Mouse (Mus musculus): ENCODE measurements around the gene Taf5l. TPM values are rescaled to one million over a fixed set of nuclear protein-coding genes. Genes with fewer than 3 reads are reported as not detected.
"Not testable (repeated sequence)": the region's sequence is repeated elsewhere in the genome, so short reads cannot be mapped to it uniquely, and the experiment has no call there.

Taf5l gene
- 19.7 and 19.8 TPM in 2 replicates for total RNA-seq (2021)
- long read RNA-seq, transcript Taf5l-201 (5 exons, 2,912 nt), result minor isoform, 5 of 40 reads
- long read RNA-seq, transcript Taf5l-202 (5 exons, 2,973 nt), result major isoform, 16 of 40 reads
- long read RNA-seq, partial matches to known transcripts, result 4 of 40 reads
- long read RNA-seq, other reads (novel, unspliced or antisense), result 15 of 40 reads

DNA sequence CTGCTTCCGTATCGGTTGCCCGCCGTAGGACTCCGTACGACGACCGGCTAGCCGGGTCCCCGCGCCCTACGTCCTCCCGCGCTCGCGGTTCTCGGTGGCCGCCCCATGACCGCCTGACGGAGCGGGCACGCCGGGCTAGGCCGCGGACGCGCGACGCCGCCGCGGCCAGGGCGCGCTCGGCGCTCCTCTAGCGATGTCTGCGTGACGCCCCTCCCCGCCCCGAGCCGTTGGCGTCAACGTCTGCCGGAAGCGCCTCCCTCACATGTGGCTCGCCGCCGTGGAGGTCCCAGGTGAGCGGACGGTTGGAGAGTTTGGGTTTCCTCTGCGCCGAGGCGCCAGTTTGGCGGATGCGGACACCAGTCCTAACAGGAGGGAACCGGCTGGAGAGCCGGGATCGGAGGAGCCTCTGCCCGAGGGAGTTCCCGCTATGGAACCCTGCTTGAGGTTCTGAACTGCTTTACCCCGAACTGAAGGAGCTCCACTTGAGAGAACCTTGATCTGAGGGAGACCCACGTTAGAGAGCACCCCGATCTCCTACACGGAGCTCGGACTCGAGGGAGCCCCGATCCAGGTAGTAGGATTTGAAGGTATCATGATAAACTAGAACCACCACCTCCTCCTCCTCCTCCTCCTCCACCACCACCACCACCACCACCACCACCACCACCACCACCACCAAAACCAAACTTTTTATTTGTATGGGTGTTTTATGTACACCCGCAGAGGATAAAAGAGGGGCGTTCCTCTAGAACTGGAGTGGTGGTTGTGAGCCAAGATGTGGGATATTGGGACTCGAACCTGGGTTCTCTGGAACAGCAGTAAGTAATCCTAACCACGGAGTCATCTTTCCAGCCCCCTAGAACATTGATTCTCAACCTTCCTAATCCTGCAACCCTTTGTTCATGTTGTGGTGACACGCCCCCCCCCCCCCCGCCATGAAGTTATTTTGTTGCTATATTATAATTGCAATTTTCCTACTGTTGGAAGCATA, at the start of gene Taf5l, which contains the start of gene Urb2:
Taf5l (minus strand) TSS at position 161 of the 991 bp plus-strand sequence.
Urb2 (plus strand) TSS at position 272 of the 991 bp plus-strand sequence.
- peak; percentile 92 for DNase-seq

- peak; percentile 11 for DNase-seq
Measured at GRCm38 (mm10) chr8:124070363-124071324, 49.4 kb upstream of the Taf5l start.

- no peak for DNase-seq
Measured at GRCm38 (mm10) chr8:124067059-124067750, 46.0 kb upstream of the Taf5l start.

- no peak for DNase-seq
Measured at GRCm38 (mm10) chr8:124066325-124067058, 45.3 kb upstream of the Taf5l start.

GRCm38 (mm10) chr8:124056832-124057655, 35.8 kb upstream of the Taf5l start:
- DNase-seq, result no peak

DNA sequence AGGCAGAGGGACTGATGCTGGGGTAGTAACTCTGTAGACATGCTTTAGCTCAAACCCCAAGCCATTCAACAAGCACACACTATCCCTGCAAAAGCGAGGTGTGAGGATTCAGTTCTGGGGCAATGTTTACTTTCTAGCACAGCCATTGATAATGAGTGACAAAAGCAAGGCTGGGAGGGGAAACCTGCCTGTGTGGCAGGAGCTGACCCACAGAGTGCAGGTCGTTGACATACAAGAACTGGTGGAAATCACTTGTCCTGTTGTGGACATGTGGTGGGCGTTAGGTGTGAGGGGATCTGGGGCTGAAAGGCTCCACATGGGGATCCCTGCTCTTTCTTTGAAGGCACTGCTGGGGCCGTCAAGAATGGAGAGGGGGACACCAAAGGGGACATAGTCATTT, 31.4 kb upstream of the Taf5l start:
- DNase-seq, result no peak

DNA sequence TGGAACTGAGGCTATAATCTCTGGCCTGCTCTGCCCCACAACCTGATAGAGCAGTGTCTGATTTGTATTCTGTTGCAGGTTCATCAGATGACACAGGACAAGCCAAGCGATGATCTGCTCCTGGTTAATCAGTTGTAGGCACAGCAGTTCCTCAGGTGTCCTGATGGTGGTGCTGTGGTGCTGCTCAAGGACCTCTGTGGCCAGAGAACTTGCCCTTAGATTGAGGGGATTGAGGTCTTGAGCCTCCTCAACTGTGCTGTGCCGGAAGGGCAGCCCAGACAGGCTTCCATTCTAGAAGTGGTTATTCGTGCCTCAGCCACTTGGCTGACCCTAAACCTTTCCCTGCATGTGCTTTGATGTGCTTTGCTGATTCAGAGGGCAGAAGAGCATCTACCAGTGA, 30.9 kb upstream of the Taf5l start:
- peak; percentile 74 for DNase-seq

GRCm38 (mm10) chr8:124045856-124046255, 24.7 kb upstream of the Taf5l start:
- DNase-seq, result no peak

DNA sequence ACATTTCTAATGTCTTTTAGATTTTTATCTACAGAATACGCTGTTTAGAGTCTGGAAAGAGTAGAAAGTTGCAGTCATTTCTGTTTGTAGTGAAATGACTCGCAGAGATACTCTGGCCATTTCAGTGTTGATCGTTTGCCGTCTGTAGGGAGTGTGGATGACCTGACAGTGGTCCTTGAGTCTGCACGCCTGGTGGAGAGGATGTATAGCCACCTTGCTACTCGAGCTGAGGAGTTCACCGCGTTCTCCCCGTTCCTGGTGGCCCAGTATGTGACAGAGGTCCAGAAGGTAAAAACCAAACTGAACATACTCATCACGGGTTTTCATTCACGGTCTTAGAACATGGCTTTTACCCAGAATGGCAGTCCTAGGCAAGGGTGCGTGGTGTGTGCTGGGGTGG, 23.7 kb upstream of the Taf5l start:
- no peak for DNase-seq

DNA sequence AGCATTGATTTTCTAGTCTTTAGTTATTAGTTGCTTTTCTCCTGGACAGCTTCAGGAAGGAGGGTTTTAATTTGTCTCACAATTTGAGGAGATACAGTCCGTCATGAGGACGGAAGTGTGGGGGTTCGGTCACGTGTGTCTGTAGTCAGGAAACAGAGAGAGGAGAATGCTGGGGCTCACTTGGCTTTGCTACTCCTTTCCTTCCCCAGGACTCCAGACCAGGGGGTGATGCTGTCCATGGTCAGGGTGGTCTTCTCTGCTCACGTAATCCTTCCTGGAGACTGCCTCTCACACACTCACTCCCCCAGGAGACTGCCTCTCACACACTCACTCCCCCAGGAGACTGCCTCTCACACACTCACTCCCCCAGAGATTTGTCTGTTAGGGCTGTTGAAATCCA, 23.2 kb upstream of the Taf5l start:
- DNase-seq, result no peak

DNA sequence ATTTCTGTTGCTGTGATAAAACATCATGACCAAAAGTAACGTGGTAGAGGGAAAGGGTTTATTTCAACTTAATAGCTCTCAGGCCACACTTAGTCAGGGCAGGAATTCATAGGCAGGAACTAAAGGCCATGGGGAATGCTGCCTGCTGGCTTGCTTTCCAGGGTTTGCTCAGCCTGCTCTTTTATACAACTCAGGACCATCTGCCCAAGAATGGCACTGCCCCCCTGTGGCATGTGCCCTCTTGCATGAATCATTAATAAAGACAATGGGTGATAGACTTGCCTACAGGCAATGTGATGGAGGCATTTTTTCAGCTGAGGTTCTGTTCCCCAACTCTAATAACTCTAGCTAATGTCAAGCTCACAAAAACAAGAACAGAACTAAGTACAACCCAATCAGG, 21.0 kb upstream of the Taf5l start:
- DNase-seq, result no peak

DNA sequence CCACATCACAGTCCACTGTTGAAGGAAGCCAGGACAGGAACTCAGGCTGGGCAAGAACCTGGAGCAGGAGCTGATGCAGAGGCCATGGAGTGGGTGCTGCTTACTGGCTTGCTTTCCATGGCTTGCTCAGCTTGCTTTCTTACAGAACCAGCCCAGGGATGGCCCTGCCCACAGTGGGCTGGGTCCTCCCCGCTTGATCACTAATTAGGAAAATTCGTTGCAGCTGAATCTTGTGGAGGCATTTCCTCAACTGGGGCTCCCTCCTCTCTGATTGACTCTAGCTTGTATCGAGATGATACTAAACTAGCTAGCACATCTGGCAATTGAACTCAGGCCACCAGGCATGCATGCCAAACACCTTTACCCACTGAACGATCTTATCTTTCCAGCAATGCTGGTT, 18.2 kb upstream of the Taf5l start:
- DNase-seq, result no peak

- DNase-seq, result no peak
Measured at GRCm38 (mm10) chr8:124038121-124038520, 16.9 kb upstream of the Taf5l start.

GRCm38 (mm10) chr8:124033400-124033799, 12.2 kb upstream of the Taf5l start:
- DNase-seq, result no peak

DNA sequence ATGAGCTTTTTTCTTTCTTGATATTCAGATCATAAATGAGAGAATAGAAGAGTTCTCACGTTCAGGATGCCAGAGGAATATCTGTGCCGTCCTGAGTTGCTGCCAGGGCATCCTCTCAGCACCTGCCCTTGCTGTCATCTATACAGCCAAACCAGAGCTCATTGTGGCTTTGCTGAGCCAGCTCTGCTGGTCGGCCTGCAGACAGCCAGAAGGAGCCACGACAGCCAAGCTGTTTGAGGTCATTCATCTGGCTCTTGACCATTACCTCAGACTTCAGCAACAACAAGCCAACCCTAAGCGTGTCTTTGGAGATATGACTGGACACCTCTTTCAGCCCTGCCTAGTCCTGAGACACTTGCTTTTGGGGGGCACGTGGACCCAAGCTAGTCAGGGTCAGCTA, 6.6 kb upstream of the Taf5l start:
- DNase-seq, result no peak

- not testable (repeated sequence) for DNase-seq
Measured at GRCm38 (mm10) chr8:124026265-124026664, 5.1 kb upstream of the Taf5l start.

DNA sequence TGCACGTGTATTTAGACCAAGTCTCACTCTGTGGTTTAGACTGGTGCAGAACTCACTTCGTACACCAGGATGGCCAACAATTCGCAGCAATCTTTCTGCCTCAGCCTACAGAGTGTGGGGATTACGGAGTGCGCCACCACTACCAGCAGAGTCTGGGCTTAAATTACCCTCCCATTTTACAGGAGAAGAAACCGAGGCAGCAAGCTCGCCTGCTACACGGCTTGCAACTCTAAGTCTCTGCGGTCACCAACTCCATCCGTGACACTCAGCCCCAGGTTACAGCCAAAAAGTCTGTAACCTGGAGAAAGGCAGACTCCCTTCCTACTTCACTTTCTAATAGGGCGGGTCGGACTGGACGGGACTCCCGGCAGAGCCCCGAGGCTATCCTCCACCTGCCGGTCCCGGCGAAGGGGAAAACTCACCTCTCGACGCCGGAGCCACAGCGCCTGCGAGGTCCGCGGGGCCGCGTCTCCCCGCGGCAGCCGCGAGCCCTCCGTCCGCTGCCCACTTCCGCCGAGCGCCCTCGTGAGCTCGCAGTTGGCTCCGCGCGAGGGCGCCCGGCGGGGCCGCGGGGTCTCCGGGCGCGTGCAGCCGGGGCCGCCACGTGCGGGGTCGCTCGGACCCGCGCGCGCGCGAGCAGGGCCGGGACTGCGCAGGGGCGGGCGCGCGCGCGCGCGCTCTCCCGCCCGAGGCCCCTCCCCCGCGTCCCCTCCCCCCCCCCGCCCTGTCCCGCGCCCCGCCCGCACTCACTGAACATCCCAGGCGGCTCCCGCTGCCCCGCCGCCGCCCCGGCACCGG, 559 bp downstream of the Taf5l start:
- DNase-seq, result no peak

DNA sequence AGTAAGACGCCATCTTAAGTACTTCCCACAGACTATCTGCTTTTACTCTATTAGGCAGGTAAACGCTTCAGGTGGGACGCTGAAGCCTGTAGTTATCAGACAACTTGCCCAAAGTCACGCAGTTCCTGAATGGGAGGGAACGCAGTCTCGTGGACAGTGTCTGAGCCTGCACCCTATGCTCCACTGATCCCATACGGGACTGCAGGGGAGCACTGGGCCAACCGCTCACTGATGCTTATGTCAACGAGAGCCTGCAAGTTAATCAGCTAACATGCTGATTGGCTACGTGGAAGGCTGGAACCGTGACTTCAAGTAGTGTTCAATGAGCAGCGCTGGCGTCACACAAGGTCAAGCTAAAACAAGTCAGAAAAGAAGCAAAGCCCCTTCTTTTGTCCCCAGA, 1.4 kb downstream of the Taf5l start:
- no peak for DNase-seq

DNA sequence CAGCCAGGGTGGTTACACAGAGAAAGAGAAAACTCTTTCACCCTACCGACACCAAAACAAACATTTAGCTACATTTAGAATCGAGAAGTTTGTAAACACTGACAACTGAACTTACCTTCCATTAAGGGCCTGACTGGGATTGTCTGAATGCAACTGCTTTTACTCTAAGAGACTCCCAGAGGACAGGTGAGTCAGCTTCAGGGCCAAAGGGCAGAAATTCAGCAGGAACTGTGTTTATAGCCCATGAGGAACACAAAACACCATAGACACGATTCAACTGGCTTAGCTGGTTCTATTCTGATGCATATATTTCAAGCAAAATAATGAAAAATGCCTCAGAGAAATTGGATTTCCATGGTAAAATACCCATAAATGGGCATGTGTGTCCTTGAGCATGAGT, 6.4 kb downstream of the Taf5l start:
- no peak for DNase-seq
